Mouse (Mus musculus): ENCODE measurements around the gene Slc16a7. TPM values are rescaled to one million over a fixed set of nuclear protein-coding genes. Genes with fewer than 3 reads are reported as not detected.

Gene Slc16a7
- polyA plus RNA-seq, 1 experiment = 0.25 TPM

GRCm38 (mm10) chr10:125255904-125256303 is 133.4 kb downstream of the Slc16a7 start:
- H3K36me3 ChIP-seq (replicated peaks; ENCODE audit: low read length) = no peaks in the 10 kb centered on the region
- no peaks in the 10 kb centered on the region for H3K27me3 ChIP-seq (replicated peaks)
- TF ChIP-seq FLI1 (IDR thresholded peaks at IDR 0.05; ENCODE audit: low read length) (no peak), GATA1 (IDR thresholded peaks at IDR 0.05; ENCODE audit: borderline replicate concordance, low read length) (no peak)
- H3K4me3 ChIP-seq (replicated peaks) = no peak overlapping the region
- H3K4me1 ChIP-seq = no peaks in the 10 kb centered on the region
- 0 out of 2 replicates have a peak, but pooled peaks cover 2% of the 10 kb centered on the region for H3K9me3 ChIP-seq

- no peaks in the 10 kb centered on the region for H3K36me3 ChIP-seq (replicated peaks; ENCODE audit: low read length)
- H3K4me1 ChIP-seq = no peaks in the 10 kb centered on the region
- H3K4me3 ChIP-seq (replicated peaks) = no peak overlapping the region
- TF ChIP-seq GATA1 (IDR thresholded peaks at IDR 0.05; ENCODE audit: borderline replicate concordance, low read length) (no peak), FLI1 (IDR thresholded peaks at IDR 0.05; ENCODE audit: low read length) (no peak)
- H3K27me3 ChIP-seq (replicated peaks) = no peaks in the 10 kb centered on the region
- H3K9me3 ChIP-seq = peaks cover 9% of the 10 kb centered on the region; the same call in 1 of the 2 replicates
Observed at GRCm38 (mm10) chr10:125214536-125214935, 174.7 kb downstream of the Slc16a7 start.

GRCm38 (mm10) chr10:125213805-125214204 is 175.5 kb downstream of the Slc16a7 start:
- no peak for TF ChIP-seq GATA1 (IDR thresholded peaks at IDR 0.05; ENCODE audit: borderline replicate concordance, low read length)
- TF ChIP-seq FLI1 (IDR thresholded peaks at IDR 0.05; ENCODE audit: low read length) = no peak
- H3K4me3 ChIP-seq (replicated peaks) = no peak overlapping the region
- H3K9me3 ChIP-seq = peaks cover 11% of the 10 kb centered on the region; the same call in 1 of the 2 replicates
- no peaks in the 10 kb centered on the region for H3K4me1 ChIP-seq
- no peaks in the 10 kb centered on the region for H3K27me3 ChIP-seq (replicated peaks)
- H3K36me3 ChIP-seq (replicated peaks; ENCODE audit: low read length) = no peaks in the 10 kb centered on the region

GRCm38 (mm10) chr10:125187544-125187943 is 201.7 kb downstream of the Slc16a7 start:
- no peaks in the 10 kb centered on the region for H3K36me3 ChIP-seq (replicated peaks; ENCODE audit: low read length)
- H3K4me1 ChIP-seq = no peaks in the 10 kb centered on the region
- H3K27me3 ChIP-seq (replicated peaks) = no peaks in the 10 kb centered on the region
- no peak overlapping the region for H3K4me3 ChIP-seq (replicated peaks)
- no peak for TF ChIP-seq FLI1 (IDR thresholded peaks at IDR 0.05; ENCODE audit: low read length)
- no peak for TF ChIP-seq GATA1 (IDR thresholded peaks at IDR 0.05; ENCODE audit: borderline replicate concordance, low read length)
- H3K9me3 ChIP-seq = peaks cover 18% of the 10 kb centered on the region; the same call in 1 of the 2 replicates

- H3K4me1 ChIP-seq = no peaks in the 10 kb centered on the region
Observed at GRCm38 (mm10) chr10:125185387-125185786, 203.9 kb downstream of the Slc16a7 start.

GRCm38 (mm10) chr10:125184146-125184545 is 205.1 kb downstream of the Slc16a7 start:
- no peaks in the 10 kb centered on the region for H3K36me3 ChIP-seq (replicated peaks; ENCODE audit: low read length)
- H3K27me3 ChIP-seq (replicated peaks) = no peaks in the 10 kb centered on the region
- no peaks in the 10 kb centered on the region for H3K4me1 ChIP-seq
- TF ChIP-seq GATA1 (IDR thresholded peaks at IDR 0.05; ENCODE audit: borderline replicate concordance, low read length) (no peak), FLI1 (IDR thresholded peaks at IDR 0.05; ENCODE audit: low read length) (no peak)
- H3K4me3 ChIP-seq (replicated peaks) = no peak overlapping the region
- H3K9me3 ChIP-seq = peaks cover 32% of the 10 kb centered on the region

More at GRCm38 (mm10) chr10:125185387-125185786, 203.9 kb downstream of the Slc16a7 start:
- peaks cover 27% of the 10 kb centered on the region; the same call in 1 of the 2 replicates for H3K9me3 ChIP-seq
- H3K27me3 ChIP-seq (replicated peaks) = no peaks in the 10 kb centered on the region
- no peak overlapping the region for H3K4me3 ChIP-seq (replicated peaks)
- H3K36me3 ChIP-seq (replicated peaks; ENCODE audit: low read length) = no peaks in the 10 kb centered on the region
- TF ChIP-seq FLI1 (IDR thresholded peaks at IDR 0.05; ENCODE audit: low read length) (no peak), GATA1 (IDR thresholded peaks at IDR 0.05; ENCODE audit: borderline replicate concordance, low read length) (no peak)

GRCm38 (mm10) chr10:125182545-125182944 is 206.7 kb downstream of the Slc16a7 start:
- TF ChIP-seq GATA1 (IDR thresholded peaks at IDR 0.05; ENCODE audit: borderline replicate concordance, low read length) (no peak), FLI1 (IDR thresholded peaks at IDR 0.05; ENCODE audit: low read length) (no peak)
- no peaks in the 10 kb centered on the region for H3K36me3 ChIP-seq (replicated peaks; ENCODE audit: low read length)
- H3K27me3 ChIP-seq (replicated peaks) = no peaks in the 10 kb centered on the region
- H3K9me3 ChIP-seq = peaks cover 26% of the 10 kb centered on the region
- no peak overlapping the region for H3K4me3 ChIP-seq (replicated peaks)
- no peaks in the 10 kb centered on the region for H3K4me1 ChIP-seq

- peaks cover 21% of the 10 kb centered on the region for H3K9me3 ChIP-seq
- TF ChIP-seq FLI1 (IDR thresholded peaks at IDR 0.05; ENCODE audit: low read length) = no peak
- TF ChIP-seq GATA1 (IDR thresholded peaks at IDR 0.05; ENCODE audit: borderline replicate concordance, low read length) = no peak
- no peaks in the 10 kb centered on the region for H3K27me3 ChIP-seq (replicated peaks)
- H3K36me3 ChIP-seq (replicated peaks; ENCODE audit: low read length) = no peaks in the 10 kb centered on the region
- H3K4me1 ChIP-seq = no peaks in the 10 kb centered on the region
- H3K4me3 ChIP-seq (replicated peaks) = no peak overlapping the region
Observed at GRCm38 (mm10) chr10:125177782-125178181, 211.5 kb downstream of the Slc16a7 start.

GRCm38 (mm10) chr10:125175013-125175650 is 214.1 kb downstream of the Slc16a7 start:
- no peak for TF ChIP-seq FLI1 (IDR thresholded peaks at IDR 0.05; ENCODE audit: low read length)
- TF ChIP-seq GATA1 (IDR thresholded peaks at IDR 0.05; ENCODE audit: borderline replicate concordance, low read length) = no peak
- no peaks in the 10 kb centered on the region for H3K4me1 ChIP-seq
- H3K36me3 ChIP-seq (replicated peaks; ENCODE audit: low read length) = no peaks in the 10 kb centered on the region
- no peak overlapping the region for H3K4me3 ChIP-seq (replicated peaks)
- peaks cover 18% of the 10 kb centered on the region for H3K9me3 ChIP-seq
- no peaks in the 10 kb centered on the region for H3K27me3 ChIP-seq (replicated peaks)

GRCm38 (mm10) chr10:125171625-125172024 is 217.6 kb downstream of the Slc16a7 start:
- H3K36me3 ChIP-seq (replicated peaks; ENCODE audit: low read length) = no peaks in the 10 kb centered on the region
- peaks cover 19% of the 10 kb centered on the region; the same call in 1 of the 2 replicates for H3K9me3 ChIP-seq
- no peak overlapping the region for H3K4me3 ChIP-seq (replicated peaks)
- no peaks in the 10 kb centered on the region for H3K27me3 ChIP-seq (replicated peaks)
- H3K4me1 ChIP-seq = no peaks in the 10 kb centered on the region
- no peak for TF ChIP-seq GATA1 (IDR thresholded peaks at IDR 0.05; ENCODE audit: borderline replicate concordance, low read length)
- TF ChIP-seq FLI1 (IDR thresholded peaks at IDR 0.05; ENCODE audit: low read length) = no peak

All from megakaryocyte, embryonic 14.5 days (primary cell).